Mouse (Mus musculus): Measurements from ENCODE around the gene Olfr322.
"Not testable (repeated sequence)": the region's sequence is repeated elsewhere in the genome, so short reads cannot be mapped to it uniquely, and the experiment has no call there.

Olfr322 gene

DNA sequence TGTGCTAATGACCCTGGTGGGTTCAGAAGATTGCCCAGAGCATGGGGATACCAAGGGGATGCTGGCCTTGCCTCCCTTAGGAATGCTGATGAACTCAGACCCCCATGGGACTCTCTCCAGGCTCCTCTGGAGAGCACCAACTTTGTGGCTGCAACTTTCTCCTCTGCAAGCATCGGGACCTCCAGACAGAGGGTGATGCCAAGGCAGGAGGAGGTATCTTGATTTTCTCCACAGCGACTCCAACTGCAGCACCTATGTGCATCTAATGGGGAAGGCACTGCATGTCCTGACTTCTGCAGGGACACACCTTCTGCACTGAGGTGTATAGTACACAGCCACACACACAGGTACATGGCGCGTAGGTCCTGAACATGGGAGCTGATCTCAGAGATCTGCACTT, at the start of gene Olfr322:
Gene Olfr322, plus strand, starts transcription at position 187 of the 400 bp plus-strand sequence.
- DNase-seq (ENCODE audit: inconsistent ontology term), result no peak

DNA sequence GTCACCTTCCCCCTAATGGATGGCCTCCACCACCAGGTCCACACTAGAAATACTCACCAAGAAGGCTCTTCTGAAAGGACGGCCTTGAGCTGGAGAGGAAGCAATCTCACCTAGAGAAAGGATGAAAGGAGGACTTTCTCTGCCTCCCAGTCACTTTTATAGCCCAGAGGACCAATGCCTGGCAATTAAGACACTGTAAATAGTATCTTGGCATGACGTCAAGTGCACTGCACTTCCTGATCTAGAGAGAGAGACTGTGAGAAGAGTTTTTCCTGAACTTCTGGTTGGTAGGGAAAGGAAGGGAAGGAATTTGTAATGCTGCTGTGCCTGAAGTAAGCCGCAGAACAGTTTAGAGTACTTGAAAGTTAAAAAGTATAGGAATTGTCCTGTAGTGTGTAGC, 45.2 kb upstream of the Olfr322 start:
- DNase-seq (ENCODE audit: inconsistent ontology term), result no peak

DNA sequence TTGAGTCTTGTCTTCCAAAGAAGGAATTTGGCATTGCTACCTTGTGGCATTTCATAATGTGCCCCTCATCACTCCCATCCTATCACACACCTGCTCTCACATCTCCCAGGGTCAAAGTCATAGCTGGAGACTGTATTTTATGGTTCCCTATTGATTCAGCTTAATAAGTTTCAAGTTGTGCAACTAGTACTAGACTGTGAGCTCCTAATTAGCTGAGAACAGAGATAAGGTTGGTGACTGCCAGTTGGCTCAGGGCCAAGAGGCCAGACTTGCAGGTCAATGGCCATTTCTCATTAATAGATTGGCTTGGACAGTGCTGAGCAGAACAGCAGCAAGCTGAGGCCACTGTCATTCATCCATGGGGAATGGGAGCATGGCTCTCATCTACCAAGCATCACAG, 44.1 kb upstream of the Olfr322 start:
- peak; percentile 51 for DNase-seq (ENCODE audit: inconsistent ontology term)

DNA sequence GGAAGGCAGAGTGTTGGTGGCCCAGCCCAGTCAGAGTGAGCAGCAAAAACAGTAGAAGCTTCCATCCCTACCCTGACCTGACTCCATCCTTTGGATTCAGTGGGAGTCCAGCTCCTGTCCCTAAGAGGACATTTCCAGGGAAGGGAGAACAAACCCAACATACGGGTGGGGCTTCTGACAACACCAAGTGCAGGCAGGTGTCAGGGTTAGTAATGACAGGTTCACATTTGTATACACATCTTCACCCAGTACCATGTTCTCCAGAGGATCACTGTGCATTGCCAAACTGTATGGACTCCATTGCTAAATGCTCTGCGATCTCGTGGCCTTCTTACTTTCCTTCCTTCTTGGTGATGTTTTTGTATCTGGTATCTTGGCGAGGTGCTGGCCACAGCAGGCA, 42.6 kb upstream of the Olfr322 start, which contains the start of gene 2210407C18Rik:
Gene 2210407C18Rik, minus strand, starts transcription at position 101 of the 400 bp plus-strand sequence.
- no peak for DNase-seq (ENCODE audit: inconsistent ontology term)

GRCm38 (mm10) chr11:58618369-58618768, 40.2 kb upstream of the Olfr322 start:
- no peak for DNase-seq (ENCODE audit: inconsistent ontology term)

GRCm38 (mm10) chr11:58618793-58619192, 39.8 kb upstream of the Olfr322 start:
- no peak for DNase-seq (ENCODE audit: inconsistent ontology term)

- no peak for DNase-seq (ENCODE audit: inconsistent ontology term)
These were observed 32.4 kb upstream of the Olfr322 start for GRCm38 (mm10) chr11:58626146-58626545.

- DNase-seq (ENCODE audit: inconsistent ontology term), result no peak
These were observed 28.2 kb upstream of the Olfr322 start, which contains the start of gene Olfr323 for GRCm38 (mm10) chr11:58630401-58630800. Gene Olfr323, minus strand, starts transcription at chr11:58630501.

DNA sequence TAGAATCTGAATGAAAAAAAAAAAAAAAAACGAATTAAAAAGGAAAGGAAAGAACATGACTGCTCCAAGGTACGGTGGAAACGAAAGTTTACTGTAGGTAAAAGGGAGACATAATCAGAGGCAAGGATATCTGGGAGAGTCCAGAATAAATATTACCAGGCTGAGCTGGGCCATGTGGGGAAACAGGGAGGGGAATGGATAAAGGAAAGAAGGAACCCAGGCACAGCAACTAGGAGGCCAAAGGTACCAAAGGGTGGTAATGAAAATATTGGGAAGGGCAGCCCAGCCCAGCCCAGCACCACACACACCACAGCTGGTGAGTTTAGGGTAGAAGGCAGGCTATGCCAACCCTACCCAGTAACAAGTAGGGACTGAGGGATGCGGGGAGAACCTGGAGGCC, 23.7 kb upstream of the Olfr322 start:
- DNase-seq (ENCODE audit: inconsistent ontology term), result no peak

DNA sequence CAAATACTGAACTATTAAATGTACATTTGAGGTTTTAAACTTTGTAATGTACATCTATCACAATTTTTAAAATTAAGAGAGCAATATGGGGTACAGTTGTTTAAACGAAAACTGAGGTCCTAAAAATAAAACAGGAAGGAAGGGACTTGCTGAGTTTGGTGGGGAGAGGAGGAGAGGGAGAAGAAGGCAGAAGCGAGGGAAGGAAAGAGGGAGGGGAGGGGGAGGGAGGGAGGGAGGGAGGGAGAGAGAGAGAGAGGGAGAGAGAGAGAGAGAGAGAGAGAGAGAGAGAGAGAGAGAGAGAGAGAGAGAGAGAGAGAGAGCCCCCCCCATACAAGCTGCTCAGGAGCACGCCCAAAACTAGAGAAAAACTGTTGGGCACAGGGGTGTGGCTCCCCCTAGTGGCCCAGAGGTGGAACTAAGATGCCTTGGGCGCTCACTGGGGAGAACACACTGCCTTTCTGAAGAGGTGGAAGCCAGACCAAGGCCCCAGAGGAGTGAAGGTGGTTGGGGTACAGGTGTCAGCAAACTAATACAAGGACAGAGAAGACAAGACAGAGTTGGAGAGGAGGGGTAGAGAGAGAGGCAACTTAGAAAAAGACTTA, 22.1 kb upstream of the Olfr322 start:
- peak; percentile 53 for DNase-seq (ENCODE audit: inconsistent ontology term)

DNA sequence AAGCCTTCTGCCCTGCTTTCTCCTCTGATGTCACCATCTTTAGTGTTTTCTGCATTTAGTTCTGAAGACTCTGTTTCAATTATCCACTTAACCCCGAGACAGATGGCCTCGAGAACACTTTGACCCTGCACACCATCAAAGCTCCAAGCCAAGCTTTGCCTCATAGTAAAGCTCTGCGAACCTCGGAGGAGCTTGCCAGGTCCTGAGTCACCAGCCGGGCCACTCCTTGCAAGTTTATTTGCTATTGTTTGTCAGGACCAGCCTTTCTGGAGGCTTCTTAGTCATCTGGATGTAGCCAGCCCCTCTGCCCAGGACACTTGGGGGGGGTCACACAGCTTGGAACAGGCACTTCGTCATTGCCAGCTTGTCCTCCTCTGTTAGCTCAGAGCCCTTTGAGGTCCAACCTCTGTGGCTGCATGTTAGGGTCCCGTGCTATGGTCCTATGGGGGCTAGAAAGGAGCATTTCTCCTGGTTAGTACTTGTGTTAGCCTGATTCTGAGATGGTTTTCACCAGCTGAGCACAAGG, 20.3 kb upstream of the Olfr322 start:
- DNase-seq (ENCODE audit: inconsistent ontology term), result peak; percentile 76

- DNase-seq (ENCODE audit: inconsistent ontology term), result peak; percentile 38
These were observed 18.2 kb upstream of the Olfr322 start, which contains the start of gene Trim58 for GRCm38 (mm10) chr11:58640272-58640867. Gene Trim58, plus strand, starts transcription at chr11:58640465.

DNA sequence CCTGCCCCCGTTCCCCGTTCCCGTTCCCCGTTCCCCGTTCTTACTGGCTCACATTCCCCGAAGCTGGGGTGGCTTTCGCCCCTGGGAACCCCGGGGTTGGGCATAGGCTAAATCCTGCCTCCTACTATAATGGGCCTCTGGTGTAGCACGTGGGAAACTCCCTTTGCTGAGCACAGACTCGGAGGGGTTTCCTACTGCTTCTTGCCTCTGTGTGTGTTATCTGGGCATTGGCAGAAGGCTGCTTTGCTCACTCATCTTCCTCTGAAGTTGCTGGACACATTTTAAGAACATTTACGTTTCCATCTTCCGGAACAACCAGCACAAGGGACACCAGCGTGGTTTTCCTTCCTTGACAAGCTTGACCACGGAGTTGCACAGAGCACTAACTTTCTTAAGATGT, 17.5 kb upstream of the Olfr322 start:
- no peak for DNase-seq (ENCODE audit: inconsistent ontology term)

DNA sequence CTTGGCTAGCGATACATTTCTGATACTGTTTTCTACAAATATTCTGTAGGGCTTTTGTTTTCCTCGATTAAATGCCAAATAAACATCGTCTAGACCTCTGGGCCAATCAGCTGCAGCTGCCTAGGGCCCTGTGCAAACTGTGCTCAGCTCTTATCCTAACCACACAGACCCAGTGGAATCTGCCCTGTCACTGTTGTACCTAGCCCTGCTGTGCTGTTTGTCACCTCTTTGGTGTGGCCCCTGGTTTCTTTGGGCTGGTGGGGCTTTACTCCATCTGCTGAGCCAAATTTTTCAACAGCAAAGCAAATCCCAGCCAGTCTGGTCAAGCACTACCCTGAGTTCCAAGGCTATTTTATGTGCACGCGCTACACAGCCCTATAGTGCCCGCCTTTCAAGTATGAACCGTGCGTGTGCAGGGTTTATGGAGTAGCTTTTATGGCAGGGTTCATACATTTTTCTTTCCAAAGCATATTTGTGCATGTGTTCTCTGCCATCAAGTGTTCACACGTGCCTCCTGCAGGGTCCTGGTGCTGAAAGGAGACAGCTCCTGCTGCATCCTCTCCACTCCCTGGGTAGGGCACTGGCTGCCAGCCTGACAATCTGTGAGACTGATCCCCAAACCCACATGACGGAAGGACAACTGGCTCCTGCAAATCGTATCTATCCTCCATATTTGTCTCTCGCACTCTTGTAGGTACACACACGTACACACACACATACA, 16.8 kb upstream of the Olfr322 start:
- DNase-seq (ENCODE audit: inconsistent ontology term), result no peak

DNA sequence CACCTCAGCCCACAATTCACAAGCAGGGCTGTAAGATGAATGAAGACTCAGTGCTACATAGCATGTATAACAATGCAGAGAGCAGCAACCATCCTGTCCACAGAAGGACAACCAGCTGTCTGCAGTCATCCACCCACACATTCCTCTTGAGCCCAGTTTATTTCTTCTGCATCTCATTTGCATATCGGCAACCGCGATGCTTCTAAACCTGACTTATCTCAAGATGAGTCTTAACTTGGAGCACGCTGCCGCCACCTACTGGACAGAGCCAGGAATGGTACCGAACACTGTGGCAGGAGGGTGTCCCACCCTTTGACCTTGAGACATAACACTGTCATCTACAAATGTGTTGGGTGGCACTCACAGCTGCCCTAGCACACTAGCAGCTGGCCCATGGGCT, 15.2 kb upstream of the Olfr322 start:
- peak; percentile 17 for DNase-seq (ENCODE audit: inconsistent ontology term)

GRCm38 (mm10) chr11:58655151-58655550, 3.4 kb upstream of the Olfr322 start:
- no peak for DNase-seq (ENCODE audit: inconsistent ontology term)

DNA sequence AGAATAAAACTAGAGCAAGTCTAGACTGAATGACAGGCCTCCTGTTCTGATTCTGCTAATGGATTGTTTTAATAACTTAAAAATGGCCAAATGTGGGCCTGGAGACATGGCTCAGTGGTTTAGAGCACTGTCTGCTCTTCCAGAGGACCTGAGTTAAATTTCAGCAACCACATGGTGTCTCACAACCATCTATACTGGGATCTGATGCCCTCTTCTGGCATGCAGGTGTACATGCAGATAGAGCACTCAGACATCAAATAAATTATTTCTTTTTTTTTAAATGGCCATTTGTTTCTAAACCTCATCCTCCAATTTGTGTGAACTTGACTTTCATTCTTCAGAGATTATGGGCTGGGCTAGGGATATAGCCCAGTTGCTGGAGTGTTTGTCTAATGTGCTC, 10.7 kb downstream of the Olfr322 start:
- DNase-seq (ENCODE audit: inconsistent ontology term), result no peak

DNA sequence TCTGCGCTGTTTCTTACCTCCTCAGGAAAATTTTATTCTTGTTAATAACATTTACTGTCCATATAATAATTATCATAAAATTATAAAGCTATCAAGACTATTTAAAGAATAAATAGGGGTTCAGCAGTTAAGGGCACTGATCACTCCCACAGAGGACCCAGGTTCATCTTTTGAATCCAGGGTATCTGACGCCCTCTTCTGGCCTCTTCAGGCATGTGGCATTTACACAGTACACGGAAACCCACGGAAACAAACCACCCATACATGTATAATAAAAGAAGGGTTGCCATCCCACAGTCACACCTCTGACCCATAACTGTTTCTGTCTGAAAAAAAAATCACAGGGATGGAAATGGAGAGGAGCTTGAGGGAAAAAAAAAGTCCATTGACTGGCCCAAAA, 13.2 kb downstream of the Olfr322 start:
- DNase-seq (ENCODE audit: inconsistent ontology term), result no peak

- no peak for DNase-seq (ENCODE audit: inconsistent ontology term)
These were observed 22.2 kb downstream of the Olfr322 start, which contains the start of gene Olfr320 for GRCm38 (mm10) chr11:58680799-58681198. Gene Olfr320, plus strand, starts transcription at chr11:58681099.

GRCm38 (mm10) chr11:58698862-58699261, 40.3 kb downstream of the Olfr322 start, which contains the start of gene Olfr319:
Gene Olfr319, plus strand, starts transcription at chr11:58699162.
- DNase-seq (ENCODE audit: inconsistent ontology term), result no peak

DNA sequence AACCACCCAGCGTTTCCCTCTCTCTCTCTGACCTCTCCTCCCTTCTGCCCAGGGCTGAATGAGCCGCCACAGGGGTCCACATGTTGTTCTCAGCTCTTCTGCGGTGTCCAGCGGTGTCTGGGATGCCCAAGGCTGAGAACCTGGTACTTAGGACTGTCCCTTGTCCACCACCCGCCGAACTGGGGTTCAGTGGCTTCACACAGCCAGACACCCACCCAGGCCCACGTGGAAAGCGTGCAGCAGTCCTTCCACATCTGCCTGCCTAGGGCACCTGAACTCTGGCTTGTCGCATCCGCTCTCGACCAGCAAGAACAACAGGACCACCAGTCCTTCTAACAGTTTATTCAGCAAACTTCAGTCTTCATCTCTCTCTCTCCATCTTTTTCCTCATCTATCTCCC, 50.5 kb downstream of the Olfr322 start:
- no peak for DNase-seq (ENCODE audit: inconsistent ontology term)

DNA sequence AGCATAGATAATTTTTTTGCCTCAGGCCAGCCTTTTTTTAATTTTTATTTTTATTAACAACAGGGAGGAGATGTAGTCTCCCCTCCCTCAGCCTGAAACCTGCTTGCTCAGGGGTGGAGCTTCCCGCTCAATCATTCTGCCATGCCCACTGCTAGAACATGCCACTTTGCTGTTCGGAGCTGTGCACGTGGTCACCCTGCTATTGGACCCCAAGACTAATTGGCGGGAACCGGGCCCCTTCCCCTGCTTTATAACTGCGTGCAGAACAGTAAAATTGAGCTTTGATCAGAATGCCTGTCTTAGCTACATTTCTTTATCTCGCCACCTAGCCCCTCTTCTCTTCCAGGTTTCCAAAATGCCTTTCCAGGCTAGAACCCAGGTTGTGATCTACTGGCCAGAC, 59.1 kb downstream of the Olfr322 start:
- DNase-seq (ENCODE audit: inconsistent ontology term), result not testable (repeated sequence)
